Mouse (Mus musculus): ENCODE data around the gene Kif17.

Kif17 gene

DNA sequence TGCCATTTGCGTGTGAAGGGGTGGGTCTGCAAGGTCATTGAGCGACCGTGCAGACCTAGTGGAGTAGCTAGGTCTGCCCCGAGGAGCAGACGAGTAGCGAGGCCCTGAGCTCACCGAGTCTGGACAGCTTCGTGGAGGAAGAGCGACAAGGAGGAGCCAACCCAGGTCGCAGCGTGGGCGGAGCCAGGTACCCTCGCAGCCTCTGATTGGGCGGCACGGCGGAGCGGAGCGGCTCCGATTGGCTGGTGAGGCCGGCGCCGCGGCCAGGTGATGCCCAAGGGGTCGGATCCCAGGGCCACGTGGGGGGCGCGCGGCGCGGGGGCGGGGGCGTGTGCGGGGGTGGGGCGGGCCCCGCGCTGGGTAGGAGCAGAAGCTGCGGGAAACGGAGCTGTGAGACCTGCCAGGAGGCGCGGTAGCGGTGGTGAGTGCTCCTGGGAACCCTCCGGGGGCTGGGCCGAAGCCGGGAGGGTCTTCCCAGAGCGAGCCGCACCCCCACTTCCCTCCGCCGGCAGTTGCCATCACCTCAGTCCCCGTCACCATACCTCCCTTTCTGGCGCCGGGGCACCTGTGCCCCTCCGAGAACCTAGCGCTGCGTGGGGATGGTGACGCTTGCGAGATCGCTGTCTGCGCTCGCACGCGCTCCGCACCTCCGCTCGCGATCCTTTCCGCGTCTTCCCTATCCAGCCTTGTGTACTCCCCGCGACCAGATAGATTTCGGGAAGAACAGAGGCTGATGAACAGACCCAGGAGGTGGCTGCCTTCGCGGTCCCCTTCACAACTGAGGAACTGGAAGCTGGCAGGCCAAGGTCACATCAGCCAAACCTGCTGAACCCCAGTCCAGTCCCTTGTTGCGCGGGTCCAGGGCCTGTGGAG lies at the start of gene Kif17, which contains the start of gene Sh2d5:
Gene Kif17 (plus strand): TSS at position 348 of the 873 bp plus-strand sequence.
Gene Sh2d5 (plus strand): TSS at position 316 of the 873 bp plus-strand sequence.
- peak; percentile 60 to 64 for DNase-seq (ENCODE audit: low spot score in 2 of 2)

DNA sequence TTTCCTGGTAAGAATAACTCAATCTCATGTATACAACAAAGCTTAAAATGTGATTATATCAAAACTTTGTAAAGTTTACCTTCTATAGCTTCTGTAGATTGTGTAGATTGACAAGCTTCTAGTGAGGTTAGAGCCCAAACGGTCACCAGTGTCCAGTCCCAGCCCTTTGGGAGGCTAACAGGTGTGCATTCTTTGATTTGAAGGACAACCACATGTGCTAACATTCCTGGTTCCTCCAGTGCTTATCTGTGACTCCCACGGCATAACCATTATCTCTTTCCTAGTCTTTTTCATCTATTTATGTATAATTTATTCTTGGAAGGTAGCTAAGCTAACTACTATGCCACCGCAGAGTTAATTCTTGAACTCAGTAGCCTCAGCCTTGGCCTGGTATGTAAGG lies 49.5 kb upstream of the Kif17 start:
- no peak for DNase-seq (ENCODE audit: low spot score in 2 of 2)

DNA sequence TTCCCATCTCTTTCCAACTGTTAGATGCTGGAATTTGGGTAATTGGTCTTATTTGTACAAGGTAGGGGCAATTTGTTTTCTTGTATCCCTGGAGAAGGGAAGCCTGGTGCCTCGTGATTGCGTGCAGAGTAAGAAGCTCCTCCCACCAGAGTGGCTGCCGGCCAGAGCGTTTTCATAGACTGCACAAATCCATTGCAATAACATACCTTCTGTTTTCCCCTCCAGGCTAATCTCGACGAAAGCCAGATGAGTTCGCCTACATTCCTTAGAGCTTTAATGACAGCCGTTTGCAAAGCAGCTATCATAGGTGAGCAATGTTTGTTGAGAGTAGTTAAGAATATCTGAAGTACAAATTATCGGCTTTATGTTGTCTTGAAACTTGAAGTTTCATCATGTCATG lies 48.5 kb upstream of the Kif17 start:
- DNase-seq (ENCODE audit: low spot score in 2 of 2): no peak

DNA sequence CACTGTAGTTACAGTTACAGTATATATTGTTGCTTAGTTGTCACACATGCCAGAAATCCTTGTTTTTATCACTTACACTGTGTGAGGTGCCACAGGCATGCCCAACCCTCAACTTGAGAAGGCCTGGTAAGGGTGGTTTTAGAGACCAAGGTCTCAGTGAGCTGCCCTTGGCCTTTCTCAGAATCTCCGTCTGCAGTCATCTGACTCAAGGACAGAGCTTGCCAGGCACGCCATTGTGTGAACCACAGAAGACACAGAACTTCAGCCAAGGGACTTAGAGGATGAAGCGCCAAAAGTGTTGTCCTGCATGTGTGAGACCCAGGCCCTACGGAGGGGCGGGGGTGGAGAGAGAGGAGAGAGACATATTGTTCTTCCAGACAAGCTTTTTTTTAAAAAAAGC lies 40.1 kb upstream of the Kif17 start:
- DNase-seq (ENCODE audit: low spot score in 2 of 2): no peak

DNA sequence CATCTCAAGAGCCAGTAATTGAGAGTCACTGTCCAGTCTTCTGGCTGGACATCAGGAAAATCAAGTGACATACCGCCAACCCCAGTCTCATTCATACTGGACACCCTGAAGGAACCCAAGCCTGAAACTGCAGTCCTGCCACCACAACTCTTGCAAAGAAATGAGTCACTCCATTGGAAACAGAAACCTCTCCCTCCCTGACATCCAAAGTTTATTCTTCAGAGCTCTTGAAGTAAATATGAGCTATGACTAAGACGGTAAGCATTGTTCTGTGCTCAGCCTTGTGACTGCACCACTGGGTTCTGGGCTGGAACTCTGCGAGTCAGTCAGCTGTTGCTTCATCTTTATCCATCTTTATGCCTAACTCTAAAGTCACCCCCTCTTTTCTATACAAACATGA lies 36.4 kb upstream of the Kif17 start:
- DNase-seq (ENCODE audit: low spot score in 2 of 2): no peak

DNA sequence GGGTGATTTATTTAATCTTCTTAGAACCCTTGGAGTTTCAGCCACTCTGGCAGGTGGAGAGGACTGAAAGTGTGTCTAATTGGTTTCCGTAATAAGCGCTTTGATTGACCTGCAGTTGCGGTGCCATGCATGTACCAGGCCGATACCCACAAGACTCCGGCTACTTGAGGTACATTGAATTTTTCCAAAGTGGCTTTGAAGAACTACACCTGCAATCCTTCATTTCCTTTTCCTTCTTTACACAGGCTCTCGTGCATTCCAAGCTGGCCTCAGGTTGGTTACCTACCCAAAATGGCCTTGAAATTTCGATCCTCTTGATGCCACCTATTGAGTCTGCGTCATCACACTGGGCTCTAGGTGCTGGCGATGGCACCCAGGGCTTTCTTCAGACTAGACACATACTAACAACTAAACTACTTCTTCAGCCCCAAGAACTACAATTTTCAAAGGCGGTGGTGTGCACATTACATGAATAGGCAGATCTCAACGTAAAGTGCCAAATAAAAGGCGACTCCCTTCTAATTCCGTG lies 34.5 kb upstream of the Kif17 start:
- DNase-seq (ENCODE audit: low spot score in 2 of 2): no peak

DNA sequence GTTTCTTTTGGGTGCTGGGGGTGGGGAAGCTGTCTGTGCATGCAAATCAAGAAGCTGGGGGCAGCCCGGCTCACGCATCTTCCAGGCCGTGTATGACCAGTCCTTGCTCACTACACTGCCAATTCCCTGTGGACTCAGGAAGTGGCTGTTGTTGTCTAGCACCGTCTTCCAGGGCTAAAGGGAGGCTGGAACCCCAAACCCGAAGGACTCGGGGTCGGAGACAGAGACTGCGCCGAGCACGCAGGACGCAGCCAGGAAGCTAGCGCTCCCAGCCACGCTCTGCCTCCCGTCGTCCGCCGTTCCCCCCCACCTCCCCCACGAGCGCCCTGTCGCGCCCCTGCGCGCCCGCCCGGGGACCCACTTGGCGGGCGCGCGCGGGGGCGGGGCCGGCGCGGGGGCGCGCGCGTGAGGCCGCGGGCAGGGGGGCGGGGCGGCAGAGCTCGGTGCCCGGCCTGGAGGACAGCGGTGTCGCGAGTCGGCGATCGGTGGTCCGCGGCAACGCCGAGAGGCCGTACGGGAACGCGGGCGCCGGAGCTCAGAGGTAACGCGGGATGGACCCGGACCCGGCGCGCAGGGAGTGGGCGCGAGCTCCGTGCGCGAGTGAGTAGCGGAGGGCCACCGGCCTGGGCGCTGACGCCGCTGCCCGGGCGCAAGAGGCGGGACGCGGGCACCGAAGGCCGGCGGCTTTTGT lies 33.9 kb upstream of the Kif17 start, which contains the start of gene Hp1bp3:
Gene Hp1bp3 (plus strand): TSS at position 97 of the 691 bp plus-strand sequence.
- peak; percentile 59 to 70 for DNase-seq (ENCODE audit: low spot score in 2 of 2)

DNA sequence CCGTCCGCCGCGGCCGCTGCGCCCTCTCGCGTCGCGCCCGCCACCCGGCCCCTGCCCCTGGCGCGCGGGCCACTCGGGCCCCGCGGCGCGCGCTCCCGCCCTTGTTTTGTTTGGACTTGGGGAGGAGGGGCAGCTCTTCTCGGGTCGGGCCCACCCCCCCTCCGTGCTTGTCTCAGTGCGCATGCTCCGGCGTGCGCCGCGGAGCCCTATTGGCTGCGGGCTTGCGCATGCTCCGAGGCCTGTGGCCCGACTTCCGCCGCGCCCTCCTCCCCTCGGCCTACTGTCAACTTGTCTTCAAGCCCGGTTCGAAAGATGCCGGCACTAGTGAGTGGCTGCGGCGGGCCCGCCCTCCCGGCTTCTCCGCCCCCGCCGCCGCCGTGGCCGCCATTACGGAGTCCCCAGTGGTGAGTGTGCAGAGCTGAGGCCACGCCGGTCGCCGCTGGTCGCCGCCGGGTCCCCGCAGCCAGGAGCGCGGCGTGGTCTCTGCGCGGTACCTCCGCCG lies 33.3 kb upstream of the Kif17 start:
- DNase-seq (ENCODE audit: low spot score in 2 of 2): peak; percentile 97

DNA sequence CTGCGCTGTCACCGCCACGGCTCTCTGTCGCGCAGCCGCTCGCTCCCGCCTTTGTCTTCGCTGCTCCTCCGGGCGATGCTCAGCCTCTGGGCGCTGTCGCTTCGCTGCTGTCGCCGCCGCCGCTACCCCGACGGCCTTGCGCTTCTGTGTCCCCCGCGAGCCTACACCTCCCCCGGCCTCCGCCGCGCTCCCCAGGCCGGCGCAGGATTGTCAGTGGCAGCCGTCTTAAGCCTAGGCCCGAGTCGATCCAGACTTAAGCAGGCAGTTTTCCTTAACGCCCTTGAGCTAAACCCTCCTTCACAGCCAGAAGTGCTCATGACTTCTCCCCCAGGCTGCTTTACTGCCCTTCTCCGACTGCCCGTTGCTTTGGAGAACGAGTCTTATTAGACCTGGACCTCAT lies 32.8 kb upstream of the Kif17 start:
- peak in 1 of 2 experiments; percentile 33 for DNase-seq (ENCODE audit: low spot score in 2 of 2)

DNA sequence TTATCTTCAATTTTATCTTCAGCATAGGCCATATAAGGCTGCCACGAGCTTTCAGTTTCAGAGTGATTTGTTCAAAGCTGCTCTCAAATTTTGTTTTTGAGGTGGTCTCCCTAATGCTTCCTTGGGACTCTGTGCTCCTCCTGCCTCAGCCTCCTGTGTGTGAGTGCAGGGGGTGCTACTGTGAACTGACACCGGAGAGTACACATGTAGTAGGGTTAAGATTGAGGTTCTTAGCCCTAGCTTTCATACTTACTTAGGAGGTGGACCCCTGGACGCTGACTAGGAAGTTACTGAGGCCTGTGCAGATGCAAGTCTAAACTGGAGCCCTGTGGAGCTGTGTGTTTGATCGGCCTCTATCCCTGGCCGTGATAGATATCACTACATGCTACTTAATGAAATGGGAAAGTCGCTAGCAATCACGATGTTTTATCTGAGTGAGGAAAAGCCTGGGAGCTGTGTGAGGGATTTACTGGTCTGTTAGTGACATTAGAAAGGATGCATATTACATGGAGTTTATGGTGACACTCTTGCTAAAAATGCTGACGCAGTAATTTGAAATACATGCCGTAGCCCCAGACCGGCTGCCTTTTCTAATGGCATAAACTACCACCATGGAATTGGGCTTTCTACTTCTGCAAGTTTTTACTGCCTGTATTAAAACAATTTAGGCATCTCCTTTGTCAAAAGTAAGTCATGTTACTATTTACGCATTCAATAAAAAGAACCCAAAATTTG lies 32.1 kb upstream of the Kif17 start:
- no peak for DNase-seq (ENCODE audit: low spot score in 2 of 2)

DNA sequence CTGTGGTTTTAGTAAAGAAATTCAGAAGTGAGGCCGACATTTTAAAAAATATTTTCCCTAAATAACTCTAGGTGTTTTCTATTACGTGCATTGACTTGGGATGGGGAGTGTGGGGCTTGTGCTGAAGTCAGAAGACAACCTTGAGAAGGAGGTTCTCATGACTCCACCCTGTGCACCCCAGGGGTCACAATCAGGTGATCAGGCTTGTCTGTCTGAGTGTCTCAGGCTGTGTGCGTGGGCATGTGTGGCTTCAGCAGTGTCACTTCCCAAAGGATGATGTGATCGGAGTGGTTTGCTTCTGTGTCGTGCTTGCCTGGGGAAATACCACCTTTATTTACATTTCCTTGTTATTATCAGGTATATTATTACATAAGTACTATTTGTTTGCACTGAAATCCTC lies 30.9 kb upstream of the Kif17 start:
- DNase-seq (ENCODE audit: low spot score in 2 of 2): no peak

DNA sequence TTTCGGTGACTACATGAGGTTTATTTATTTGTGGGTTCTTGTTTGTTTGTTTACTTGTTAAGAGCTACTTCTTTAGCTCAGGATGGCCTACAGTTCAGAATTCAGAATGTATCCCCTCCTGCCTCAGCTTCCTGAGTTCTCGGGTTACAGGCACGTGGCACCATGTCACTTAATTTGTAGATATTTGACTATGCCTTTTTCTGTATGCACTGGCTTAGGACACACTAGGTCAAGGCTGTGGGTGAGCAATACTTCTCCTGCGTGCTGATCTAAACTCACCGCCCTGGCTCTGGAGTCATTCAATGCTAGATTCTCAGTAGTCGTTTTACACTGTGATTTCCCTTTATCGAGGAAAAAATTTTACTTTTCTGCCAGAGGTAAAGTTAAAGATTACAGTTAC lies 29.5 kb upstream of the Kif17 start:
- no peak for DNase-seq (ENCODE audit: low spot score in 2 of 2)

DNA sequence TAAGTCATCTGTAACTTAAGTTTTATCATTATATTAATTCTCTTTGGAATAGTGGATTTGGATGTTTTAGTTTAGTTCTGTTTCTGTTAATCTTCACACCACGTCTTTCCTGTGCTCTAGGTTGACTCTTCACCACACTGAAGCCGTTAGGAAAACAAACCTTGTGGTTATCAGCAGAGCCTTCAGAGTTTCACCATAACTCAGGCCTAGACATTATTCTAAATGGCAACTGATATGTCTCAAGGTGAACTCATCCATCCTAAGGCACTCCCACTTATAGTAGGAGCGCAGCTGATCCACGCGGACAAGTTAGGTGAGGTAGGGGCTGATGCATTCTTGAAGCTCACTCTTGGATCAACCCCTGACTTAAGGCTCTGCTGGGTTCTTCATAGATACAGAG lies 28.8 kb upstream of the Kif17 start:
- no peak for DNase-seq (ENCODE audit: low spot score in 2 of 2)

DNA sequence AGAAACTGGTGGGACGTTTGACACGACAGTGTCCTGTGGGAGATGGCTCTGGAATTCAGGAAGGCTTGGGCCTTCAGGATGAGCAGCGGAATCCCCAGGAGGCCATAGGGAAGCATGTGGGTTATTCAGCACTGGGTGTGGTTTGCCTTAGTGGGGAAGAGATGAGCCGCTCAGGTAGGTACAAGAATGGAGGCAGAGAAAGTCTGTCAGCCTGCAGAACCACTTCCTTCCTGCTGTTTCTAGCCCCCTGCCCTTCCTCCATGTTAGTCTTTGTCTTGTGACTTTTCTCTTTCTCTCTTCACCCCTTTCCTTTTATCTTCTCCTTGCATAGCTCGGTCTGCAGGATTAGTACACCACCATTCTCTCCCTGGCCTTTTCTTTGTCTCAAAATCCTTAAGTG lies 27.8 kb upstream of the Kif17 start:
- DNase-seq (ENCODE audit: low spot score in 2 of 2): no peak

DNA sequence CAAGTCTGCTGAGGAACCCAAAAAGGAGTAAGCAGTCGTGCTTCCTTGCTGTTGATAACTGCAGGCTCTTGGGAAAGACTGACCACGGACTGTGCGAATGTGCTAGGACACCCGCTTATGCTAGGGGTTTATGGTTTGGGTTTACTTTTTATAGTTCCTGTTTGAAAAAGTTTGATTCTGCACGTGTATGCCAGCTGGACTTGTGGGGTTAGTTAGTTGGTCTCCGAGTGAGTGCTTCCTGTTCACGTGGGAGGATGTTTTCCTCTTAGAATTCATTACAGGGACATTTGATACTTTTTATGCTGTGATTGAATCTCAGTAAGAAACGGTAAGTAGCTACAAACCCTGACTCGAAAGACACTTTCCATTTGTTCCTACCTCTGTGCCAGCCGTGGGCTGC lies 26.6 kb upstream of the Kif17 start:
- no peak for DNase-seq (ENCODE audit: low spot score in 2 of 2)

DNA sequence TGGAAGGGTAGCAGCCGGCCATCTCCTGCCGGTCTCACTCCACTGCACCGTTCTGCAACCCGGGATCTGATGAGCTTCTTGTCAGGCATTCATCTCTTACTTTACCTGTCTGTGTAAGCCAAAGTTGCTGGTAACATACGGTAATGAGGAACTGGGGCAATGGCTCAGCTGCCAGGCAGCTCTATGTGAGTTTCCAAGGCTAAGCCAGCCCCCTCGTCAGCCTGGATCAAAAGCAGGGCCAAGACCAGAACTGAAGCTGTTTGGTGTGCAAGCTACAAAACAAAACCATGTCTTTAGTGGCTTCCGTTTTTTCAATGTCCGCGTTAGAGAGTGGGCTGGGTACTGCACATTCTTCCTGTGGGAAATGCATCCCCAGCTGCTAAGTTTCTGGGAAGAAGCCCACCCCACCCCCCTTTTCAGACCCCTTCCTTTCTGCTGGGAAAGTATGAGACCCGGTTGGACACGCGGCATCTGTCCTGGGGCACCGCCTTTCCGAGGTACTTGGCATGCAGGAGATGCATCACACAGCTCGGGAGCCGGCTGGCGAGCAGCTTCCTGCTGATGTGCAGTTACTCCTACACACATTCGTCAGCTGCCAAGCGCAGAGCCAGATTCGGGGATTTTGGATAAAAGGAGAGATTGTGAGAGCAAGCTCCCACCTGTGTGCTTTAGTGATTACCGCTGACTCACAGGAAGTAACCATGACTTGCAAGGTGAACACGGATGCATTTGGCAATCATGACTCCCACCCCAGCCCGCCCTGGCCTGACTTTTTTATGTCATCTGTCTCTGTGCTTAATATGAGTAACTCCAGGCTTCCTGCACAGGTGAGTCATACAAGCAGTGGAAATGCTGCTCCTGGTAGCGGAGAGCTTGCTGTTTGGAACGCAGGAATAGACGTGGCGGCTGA lies 3.2 kb upstream of the Kif17 start:
- no peak for DNase-seq (ENCODE audit: low spot score in 2 of 2)

DNA sequence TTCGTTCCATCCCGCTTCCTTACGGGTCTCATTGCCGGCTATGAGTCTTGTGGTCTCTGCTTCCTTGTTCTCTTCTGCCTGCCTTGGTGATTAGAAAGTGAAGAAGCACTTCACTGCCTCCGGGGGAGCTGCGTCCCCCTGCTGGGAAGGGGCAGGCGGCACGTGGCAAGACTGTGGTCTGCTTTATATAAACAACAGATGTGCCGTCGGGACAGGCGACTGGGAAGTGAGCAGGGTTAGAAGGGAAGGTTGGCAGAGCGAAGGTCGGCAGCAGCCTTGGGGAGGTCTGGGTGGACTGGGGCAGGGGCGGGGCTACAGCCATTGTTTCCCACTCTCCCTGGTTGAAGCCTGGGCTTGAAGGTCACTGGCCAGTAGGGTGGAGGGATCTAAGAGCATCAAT lies 1.6 kb downstream of the Kif17 start:
- no peak for DNase-seq (ENCODE audit: low spot score in 2 of 2)

DNA sequence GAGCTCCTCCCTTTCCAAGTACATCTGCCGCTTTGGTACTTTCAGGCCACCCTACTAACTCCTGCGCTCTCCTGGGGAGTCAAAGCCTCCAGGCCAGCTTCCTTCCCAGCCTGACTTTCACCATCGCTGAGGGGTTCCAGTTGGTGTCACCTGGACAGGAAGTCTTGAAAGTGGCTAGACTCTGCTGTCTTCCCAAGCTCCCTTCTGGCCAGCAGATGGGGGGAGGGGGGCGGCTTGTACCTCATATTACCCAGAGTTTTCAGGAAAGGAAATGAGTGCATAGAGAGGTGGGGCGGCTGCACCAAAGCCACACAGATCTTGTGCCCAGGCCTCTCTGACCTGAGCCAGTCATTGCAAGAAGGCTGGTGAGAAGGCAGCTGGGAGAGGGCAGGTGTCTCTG lies 2.0 kb downstream of the Kif17 start:
- DNase-seq (ENCODE audit: low spot score in 2 of 2): no peak

DNA sequence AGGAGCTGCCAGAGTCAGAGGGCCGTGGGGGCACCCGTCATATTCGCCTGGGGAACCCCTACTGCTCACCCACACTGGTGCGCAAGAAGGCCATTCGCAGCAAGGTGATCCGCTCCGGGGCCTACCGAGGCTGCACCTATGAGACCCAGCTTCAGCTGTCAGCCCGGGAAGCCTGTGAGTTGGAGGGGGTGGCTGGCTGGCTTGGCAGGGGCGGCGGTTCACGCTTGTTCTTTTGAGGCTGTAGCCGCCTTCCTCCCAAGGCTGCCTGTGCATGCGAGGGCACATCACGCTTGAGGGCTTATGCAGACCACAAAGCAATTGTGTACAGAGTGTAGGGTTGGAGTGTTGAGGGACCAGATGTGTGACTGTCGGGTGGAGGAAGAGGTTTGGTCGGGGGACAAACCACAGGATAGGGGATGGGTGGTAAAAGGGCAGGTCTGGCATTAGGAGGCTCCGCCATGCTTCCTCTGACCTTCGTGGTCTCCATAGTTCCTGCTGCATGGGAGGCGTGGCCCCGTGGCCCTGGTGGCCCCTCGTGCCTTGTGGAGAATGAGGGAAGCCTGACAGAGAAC lies 7.0 kb downstream of the Kif17 start:
- no peak for DNase-seq (ENCODE audit: low spot score in 2 of 2)

DNA sequence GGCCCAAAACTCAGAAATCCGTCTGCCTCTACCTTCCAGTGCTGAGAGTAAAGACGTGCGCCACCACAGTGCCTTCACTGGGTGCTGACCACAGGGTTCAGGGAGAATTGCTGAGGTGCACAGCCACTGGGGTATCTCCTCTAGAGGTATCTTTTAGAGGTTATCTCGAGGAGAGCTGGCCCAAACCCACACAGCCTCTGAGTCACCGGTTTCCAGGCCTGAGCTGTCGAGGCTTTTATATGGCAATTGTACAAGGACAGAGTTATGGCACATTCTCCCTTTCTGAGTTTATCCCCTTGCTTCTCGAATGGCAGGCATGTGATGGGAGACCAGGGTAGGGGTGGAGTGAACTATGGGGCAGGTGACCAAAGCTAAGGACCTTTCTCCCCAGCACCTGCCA lies 8.4 kb downstream of the Kif17 start:
- no peak for DNase-seq (ENCODE audit: low spot score in 2 of 2)

DNA sequence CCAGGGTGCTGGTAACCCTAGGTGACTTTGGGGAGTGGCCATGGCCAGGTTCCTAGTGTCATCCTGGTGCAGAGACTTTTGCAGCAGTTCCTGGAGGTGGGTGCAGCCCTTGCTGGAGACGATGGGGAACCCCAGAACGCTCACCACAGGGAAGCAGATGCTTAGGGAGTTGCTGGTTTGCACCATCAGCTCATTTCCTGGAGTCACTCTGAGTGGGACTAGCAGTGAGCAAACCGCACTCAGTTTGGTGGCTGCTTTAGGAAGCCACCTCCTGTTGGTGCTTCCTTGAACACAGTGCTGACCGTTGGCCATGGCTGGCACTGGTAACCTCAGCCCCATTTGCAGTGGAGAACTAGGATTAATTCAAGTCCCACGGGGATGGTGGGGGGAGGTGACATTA lies 9.2 kb downstream of the Kif17 start:
- DNase-seq (ENCODE audit: low spot score in 2 of 2): no peak
